Mouse (Mus musculus): ENCODE results near the gene Plekha7.

The Plekha7 gene

DNA sequence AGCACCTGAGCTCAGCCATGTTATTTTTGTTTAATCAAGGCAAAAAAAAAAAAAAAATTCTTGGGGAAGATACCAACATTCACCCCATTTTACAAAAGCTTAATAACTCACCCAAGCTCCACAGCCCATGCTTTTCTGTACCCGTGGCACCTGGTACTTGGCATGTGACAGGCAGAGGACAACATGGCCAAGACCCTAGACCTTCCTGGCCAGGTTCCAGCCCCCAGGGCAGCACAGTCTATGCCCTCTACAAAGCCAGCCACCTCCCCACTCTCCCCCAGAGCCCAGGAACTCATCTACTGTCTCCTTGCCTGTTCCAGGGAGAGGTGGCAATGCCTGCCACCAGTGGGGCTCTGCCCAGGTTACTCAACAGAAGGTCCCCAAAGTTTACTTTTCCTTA is 17.6 kb downstream of the Plekha7 start:
- in situ Hi-C loops (cut with MboI; ENCODE audit: low sequenced_read_pairs), result no loop called here

DNA sequence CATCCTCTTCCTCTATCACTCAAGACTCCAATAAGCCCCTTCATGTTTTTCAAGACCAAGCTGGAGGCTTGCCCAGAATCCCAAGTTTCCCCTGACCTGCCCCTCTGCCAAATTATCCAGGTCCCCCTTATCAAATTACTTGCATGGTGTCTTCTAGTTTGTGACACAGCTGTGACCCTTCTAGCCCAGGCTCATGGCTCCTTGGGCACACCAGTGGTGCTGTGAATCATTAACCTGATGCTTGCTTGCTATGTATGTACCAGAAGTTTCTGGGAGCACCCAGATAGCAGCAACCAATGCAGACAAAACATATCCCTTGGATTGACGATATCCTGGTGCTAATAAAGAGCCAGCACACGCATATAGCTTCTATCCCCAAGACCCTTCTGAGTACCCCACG is 19.2 kb downstream of the Plekha7 start:
- in situ Hi-C loops (cut with MboI; ENCODE audit: low sequenced_read_pairs), result no loop called here

- in situ Hi-C loops (cut with MboI; ENCODE audit: low sequenced_read_pairs), result no loop called here
Measured at GRCm38 (mm10) chr7:116287959-116288358, 20.2 kb downstream of the Plekha7 start.

- in situ Hi-C loops (cut with MboI; ENCODE audit: low sequenced_read_pairs), result no loop called here
Measured at GRCm38 (mm10) chr7:116286611-116287355, 21.4 kb downstream of the Plekha7 start.

DNA sequence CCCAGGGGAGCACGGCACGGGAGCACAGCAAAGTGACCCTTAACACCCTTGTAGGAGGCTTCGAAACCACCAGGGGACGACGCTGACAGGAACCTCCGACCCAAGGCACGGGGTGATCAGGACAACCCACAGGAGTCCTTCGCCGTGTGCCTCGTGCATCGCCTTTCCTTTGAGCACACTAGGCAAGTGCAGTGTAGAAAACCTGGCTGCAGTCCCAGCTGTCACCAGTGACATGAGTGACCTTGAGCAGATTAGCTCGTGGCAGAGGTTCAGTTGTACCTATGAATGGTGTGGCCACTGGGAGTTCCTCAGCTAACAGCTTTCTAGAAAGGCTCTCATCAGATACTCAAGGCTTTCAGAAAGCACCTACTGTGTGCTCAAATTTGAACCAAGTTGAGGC is 22.0 kb downstream of the Plekha7 start:
- in situ Hi-C loops (cut with MboI; ENCODE audit: low sequenced_read_pairs), result no loop called here

GRCm38 (mm10) chr7:116285216-116285615 is 23.0 kb downstream of the Plekha7 start:
- in situ Hi-C loops (cut with MboI; ENCODE audit: low sequenced_read_pairs), result no loop called here

DNA sequence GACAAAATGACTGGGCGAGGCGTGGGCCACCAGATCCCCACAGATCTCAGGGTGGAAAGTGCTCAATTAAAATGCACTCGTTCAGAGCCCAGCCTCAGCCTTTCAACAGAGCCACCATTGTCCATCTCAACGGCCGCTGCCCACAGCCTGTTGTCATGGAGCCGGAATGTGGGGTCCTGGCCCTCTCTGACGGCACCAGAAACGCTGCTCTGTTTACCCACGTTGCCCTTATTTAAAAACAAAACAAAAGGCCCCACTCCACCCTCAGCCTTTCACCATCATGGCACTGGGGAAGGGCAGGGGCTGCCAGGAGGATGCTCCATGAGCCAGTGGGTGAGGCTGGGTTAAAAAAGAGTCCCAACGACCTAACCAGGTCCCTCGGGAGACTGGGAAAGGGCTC is 25.4 kb downstream of the Plekha7 start:
- in situ Hi-C loops (cut with MboI; ENCODE audit: low sequenced_read_pairs), result no loop called here

DNA sequence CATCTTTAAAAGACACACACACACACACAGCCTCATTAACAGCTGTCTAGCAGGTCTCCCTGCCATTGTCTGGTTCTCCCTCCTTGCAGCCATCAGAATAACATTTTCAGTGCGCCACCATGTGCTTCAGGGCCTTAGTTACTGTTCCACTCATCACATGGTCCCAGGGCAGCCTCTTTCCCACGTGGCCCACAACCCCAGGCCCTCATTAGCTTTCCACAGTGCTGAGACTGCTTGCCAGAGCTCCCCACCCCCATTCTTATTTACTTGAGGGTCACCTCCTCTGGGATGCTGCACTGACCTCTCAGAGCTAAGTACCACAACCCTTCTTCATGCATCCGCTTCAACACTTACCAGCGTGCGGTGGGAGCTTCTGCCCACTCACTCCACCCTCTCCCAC is 28.1 kb downstream of the Plekha7 start:
- in situ Hi-C loops (cut with MboI; ENCODE audit: low sequenced_read_pairs), result no loop called here

DNA sequence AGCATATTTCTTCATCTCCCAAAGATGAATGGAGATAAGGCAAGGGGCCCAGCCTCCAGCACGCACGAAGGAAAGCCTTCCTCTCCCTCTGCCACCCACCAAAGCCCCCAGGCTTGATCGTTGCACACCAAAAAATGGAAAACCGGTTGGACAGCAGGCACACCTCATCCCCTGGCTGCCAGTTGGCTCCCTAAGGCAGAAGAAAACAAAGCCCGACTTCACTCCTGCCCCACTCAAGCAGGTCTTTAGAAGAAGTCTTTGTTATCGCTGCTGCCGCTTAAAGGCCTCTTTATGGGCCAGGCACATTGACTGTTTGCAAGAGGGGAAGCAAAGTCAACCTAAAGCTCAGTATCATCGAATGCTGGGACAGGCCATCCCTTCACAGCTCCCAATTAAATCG is 29.9 kb downstream of the Plekha7 start:
- in situ Hi-C loops (cut with MboI; ENCODE audit: low sequenced_read_pairs), result no loop called here

DNA sequence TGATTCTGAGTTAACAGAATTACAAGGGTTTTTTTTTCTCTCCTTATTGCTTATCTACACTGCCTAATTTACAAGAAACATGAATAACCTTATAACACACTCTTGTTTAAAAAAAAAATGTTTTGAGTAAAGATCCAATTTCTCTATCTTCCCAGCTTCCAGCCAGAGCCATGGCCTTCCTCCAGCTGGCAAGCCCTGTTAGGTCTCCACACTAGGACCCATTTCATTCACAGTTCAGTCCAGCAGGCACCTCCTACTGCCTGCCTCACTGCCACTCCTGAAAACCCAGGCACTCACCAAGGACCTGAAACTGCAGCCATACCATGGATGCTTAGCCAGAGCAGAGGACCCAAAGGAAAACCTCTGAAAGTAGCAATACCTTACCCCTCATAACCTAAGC is 31.9 kb downstream of the Plekha7 start:
- in situ Hi-C loops (cut with MboI; ENCODE audit: low sequenced_read_pairs), result no loop called here

- in situ Hi-C loops (cut with MboI; ENCODE audit: low sequenced_read_pairs), result no loop called here
Measured at GRCm38 (mm10) chr7:116273111-116273510, 35.1 kb downstream of the Plekha7 start.

DNA sequence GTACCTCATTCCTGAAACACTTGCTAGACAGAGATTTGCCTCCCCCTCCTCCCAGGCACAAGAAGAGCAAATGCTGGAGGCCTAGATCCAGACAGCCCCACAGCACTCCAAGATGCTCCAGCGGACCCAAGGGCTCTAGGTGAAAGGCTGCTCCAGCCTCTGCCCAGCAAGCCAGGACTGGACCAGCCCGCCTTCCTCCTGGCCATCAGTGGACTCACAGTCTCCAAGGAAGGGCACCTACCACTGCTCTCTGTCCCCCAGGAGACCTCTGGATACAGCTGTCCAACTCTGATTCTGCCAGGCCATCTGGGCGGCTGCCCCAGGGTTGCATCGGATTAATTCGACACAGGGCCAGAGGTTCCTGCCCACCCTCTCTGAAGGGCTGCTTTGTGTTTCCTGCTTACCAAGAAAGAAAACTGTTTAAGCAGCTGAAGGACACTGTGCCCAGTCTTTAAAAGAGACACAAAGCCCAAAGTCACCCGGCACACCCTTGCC is 38.6 kb downstream of the Plekha7 start:
- in situ Hi-C loops (cut with MboI; ENCODE audit: low sequenced_read_pairs), result no loop called here

- in situ Hi-C loops (cut with MboI; ENCODE audit: low sequenced_read_pairs), result no loop called here
Measured at GRCm38 (mm10) chr7:116268113-116268926, 39.9 kb downstream of the Plekha7 start.

- in situ Hi-C loops (cut with MboI; ENCODE audit: low sequenced_read_pairs), result no loop called here
Measured at GRCm38 (mm10) chr7:116263281-116263680, 44.9 kb downstream of the Plekha7 start.

DNA sequence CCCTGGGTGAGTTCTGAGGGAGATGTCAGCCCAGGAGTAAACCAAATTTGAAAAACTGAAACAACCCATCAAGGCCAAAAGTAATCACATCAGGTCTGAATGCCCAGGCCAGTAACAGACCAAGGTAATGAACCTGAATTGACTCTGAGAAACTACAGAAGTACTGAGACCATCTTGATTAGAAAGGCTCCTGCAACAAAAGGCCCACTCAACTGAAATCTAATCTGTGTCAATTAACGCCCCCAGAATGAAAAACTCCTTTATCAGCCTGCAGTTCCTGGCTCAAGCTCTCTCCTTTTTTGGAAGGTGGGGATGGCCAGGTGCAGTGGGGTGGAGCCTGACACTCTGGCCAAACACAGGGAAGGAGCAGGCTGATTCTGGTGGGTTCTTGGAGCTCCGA is 45.7 kb downstream of the Plekha7 start:
- in situ Hi-C loops (cut with MboI; ENCODE audit: low sequenced_read_pairs), result no loop called here

- in situ Hi-C loops (cut with MboI; ENCODE audit: low sequenced_read_pairs), result no loop called here
Measured at GRCm38 (mm10) chr7:116262101-116262500, 46.1 kb downstream of the Plekha7 start.

- in situ Hi-C loops (cut with MboI; ENCODE audit: low sequenced_read_pairs), result no loop called here
Measured at GRCm38 (mm10) chr7:116260826-116261615, 47.2 kb downstream of the Plekha7 start.

GRCm38 (mm10) chr7:116258464-116259185 is 49.6 kb downstream of the Plekha7 start:
- in situ Hi-C loops (cut with MboI; ENCODE audit: low sequenced_read_pairs), result no loop called here

- in situ Hi-C loops (cut with MboI; ENCODE audit: low sequenced_read_pairs), result no loop called here
Measured at GRCm38 (mm10) chr7:116257953-116258352, 50.2 kb downstream of the Plekha7 start.

- in situ Hi-C loops (cut with MboI; ENCODE audit: low sequenced_read_pairs), result no loop called here
Measured at GRCm38 (mm10) chr7:116255664-116256063, 52.5 kb downstream of the Plekha7 start.

DNA sequence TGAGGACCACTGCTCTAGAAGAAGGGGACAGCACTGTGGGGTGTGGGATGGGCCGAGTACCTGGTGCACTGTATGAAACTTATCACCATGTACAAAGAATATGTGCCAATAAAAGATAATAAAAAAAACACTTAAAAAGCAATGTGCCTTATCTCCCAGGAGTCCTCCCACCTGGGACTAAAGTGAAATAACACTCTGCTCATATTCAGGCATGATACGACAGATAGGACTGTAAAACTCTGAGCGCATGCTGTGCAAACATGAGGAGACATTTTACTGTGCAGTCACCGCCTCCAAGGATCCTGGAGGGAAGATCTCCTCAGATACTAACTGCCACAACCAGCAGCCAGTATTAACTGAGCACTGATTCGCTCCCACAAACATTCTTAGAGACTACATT is 53.5 kb downstream of the Plekha7 start:
- in situ Hi-C loops (cut with MboI; ENCODE audit: low sequenced_read_pairs), result no loop called here
